Mouse (Mus musculus): ENCODE measurements around the gene Ndrg4.

Ndrg4 gene

GRCm38 (mm10) chr8:95678024-95678611 is 1.3 kb downstream of the Ndrg4 start:
- intact Hi-C loops (cut with DNase I): no loop called here

- intact Hi-C loops (cut with DNase I): no loop called here
These were observed 11.4 kb downstream of the Ndrg4 start for GRCm38 (mm10) chr8:95688073-95688672.

- intact Hi-C loops (cut with DNase I): loop anchor here (10.0 kb wide), 1 partner anchor 336 kb away; the partner anchor contains the start of gene Mmp15
These were observed 14.3 kb downstream of the Ndrg4 start for GRCm38 (mm10) chr8:95690929-95691541.

GRCm38 (mm10) chr8:95694631-95695030 is 17.9 kb downstream of the Ndrg4 start:
- intact Hi-C loops (cut with DNase I): loop anchor here (10.0 kb wide), 1 partner anchor 340 kb away; the partner anchor contains the start of gene Mmp15

- intact Hi-C loops (cut with DNase I): loop anchor here (2.0 to 10.0 kb wide), 2 partner anchors 90 to 342 kb away; partner anchors contain the start of gene Mmp15
These were observed 19.9 kb downstream of the Ndrg4 start for GRCm38 (mm10) chr8:95696661-95697060.

GRCm38 (mm10) chr8:95697128-95697527 is 20.3 kb downstream of the Ndrg4 start:
- intact Hi-C loops (cut with DNase I): loop anchor here (2.0 to 10.0 kb wide), 2 partner anchors 90 to 342 kb away; partner anchors contain the start of gene Mmp15

- intact Hi-C loops (cut with DNase I): loop anchor here (10.0 kb wide), 1 partner anchor 343 kb away; the partner anchor contains the start of gene Mmp15
These were observed 21.4 kb downstream of the Ndrg4 start for GRCm38 (mm10) chr8:95698179-95698578.

- intact Hi-C loops (cut with DNase I): no loop called here
These were observed 23.5 kb downstream of the Ndrg4 start for GRCm38 (mm10) chr8:95700282-95700681.

- intact Hi-C loops (cut with DNase I): no loop called here
These were observed 25.0 kb downstream of the Ndrg4 start for GRCm38 (mm10) chr8:95701809-95702208.

GRCm38 (mm10) chr8:95702480-95703446 is 26.0 kb downstream of the Ndrg4 start:
- intact Hi-C loops (cut with DNase I): no loop called here

- intact Hi-C loops (cut with DNase I): no loop called here
These were observed 26.9 kb downstream of the Ndrg4 start for GRCm38 (mm10) chr8:95703461-95704260.

- intact Hi-C loops (cut with DNase I): no loop called here
These were observed 27.8 kb downstream of the Ndrg4 start for GRCm38 (mm10) chr8:95704538-95704937.

GRCm38 (mm10) chr8:95709579-95709978 is 32.8 kb downstream of the Ndrg4 start:
- intact Hi-C loops (cut with DNase I): no loop called here

- intact Hi-C loops (cut with DNase I): loop anchor here (10.0 kb wide), 1 partner anchor 204 kb away; no protein-coding TSS in a partner anchor
These were observed 34.2 kb downstream of the Ndrg4 start for GRCm38 (mm10) chr8:95711029-95711428.

- intact Hi-C loops (cut with DNase I): loop anchor here (10.0 kb wide), 1 partner anchor 202 kb away; no protein-coding TSS in a partner anchor
These were observed 35.6 kb downstream of the Ndrg4 start for GRCm38 (mm10) chr8:95712395-95712794.

- intact Hi-C loops (cut with DNase I): loop anchor here (2.0 to 10.0 kb wide), 2 partner anchors 119 to 201 kb away; no protein-coding TSS in a partner anchor
These were observed 36.6 kb downstream of the Ndrg4 start for GRCm38 (mm10) chr8:95713100-95714010.

- intact Hi-C loops (cut with DNase I): loop anchor here (2.0 to 10.0 kb wide), 2 partner anchors 118 to 200 kb away; no protein-coding TSS in a partner anchor
These were observed 37.6 kb downstream of the Ndrg4 start for GRCm38 (mm10) chr8:95714367-95714766.

GRCm38 (mm10) chr8:95714837-95715413 is 38.1 kb downstream of the Ndrg4 start:
- intact Hi-C loops (cut with DNase I): loop anchor here (2.0 to 10.0 kb wide), 3 partner anchors 37 to 200 kb away; no protein-coding TSS in a partner anchor
